Comparison of ENCODE assay signal across 8 mouse cellular contexts in the genomic region with DNA sequence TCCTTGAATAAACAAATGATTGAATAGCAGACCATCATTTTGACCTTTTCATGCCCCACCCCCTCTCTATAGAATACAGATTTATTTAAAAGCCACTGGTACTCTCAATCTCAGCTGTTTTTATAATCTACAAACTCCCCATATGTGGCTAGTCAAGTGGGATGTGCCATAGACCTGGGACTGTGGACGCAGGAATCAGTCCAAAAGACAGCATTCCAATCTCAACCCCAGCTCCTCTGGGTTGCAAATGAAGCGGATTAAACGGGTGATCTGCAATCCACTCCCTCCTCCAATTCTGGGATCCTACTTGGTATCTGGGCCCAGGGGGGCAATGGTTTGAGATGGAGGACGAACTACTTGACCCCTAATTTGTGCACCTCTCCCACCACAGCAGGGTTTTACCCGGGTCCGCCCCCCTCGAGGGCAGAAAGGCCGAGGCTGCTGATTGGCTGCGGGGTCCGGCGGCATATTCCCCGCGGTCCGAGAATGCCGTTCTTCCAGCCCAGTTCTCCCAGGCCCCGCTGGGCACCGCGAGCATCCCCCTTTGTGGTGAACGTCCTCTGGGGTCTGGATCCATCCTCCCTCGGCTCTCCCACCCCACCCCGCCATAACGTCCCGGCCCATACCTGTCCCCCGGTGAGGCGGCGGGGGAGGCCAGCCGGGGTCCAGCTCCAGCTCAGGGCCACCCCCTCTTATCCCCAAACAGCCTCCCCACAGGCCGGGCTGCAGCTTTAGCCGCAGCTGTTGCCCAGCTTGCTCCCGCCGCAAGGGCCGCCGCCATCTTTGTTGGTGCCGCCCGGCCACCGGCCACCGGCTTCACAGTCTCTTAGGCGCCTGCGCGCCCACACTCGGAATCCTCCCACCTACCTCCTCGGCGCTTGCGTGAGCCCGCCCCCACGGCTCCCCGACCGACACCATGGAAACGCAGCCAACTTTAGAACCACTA. TPM values are rescaled to one million over a fixed set of nuclear protein-coding genes. Genes with fewer than 3 reads are reported as not detected.
A peak's percentile ranks its signal among the peaks of the same experiment; 100 is the strongest.
DNase-seq lines count a peak whose midpoint lies in the region; ATAC-seq and TF ChIP-seq lines count a peak whose summit lies in the region.

A gene (minus strand): TSS at position 856 of the 946 bp plus-strand sequence.

- no peak for TF ChIP-seq CTCF in liver, embryonic 14.5 days (IDR thresholded peaks at IDR 0.05; ENCODE audit: low read depth)
- TF ChIP-seq CTCF in stomach, postnatal 0 days (IDR thresholded peaks at IDR 0.05; ENCODE audit: low read depth), result peak; percentile 0; the same call in 1 of the 2 replicates

- under 1% methylated on average over 49 of the region's 49 CpGs for WGBS in forebrain, embryonic 10.5 days
- WGBS in heart, embryonic 15.5 days, result 1% methylated on average over 49 of the region's 49 CpGs
- WGBS in liver, embryonic 14.5 days (ENCODE audit: insufficient replicate concordance), result 2% methylated on average over 49 of the region's 49 CpGs
- WGBS in neural tube, embryonic 11.5 days, result 1% methylated on average over 49 of the region's 49 CpGs
- under 1% methylated on average over 49 of the region's 49 CpGs for WGBS in stomach, postnatal 0 days

- H3K27me3 ChIP-seq in forebrain, embryonic 10.5 days (ENCODE audit: poor library complexity, severe bottlenecking), result no peaks in the 10 kb centered on the region
- H3K27me3 ChIP-seq in heart, embryonic 15.5 days, result no peaks in the 10 kb centered on the region
- no peaks in the 10 kb centered on the region for H3K27me3 ChIP-seq in liver, embryonic 14.5 days (ENCODE audit: control insufficient read depth, insufficient read depth, low read length)
- H3K27me3 ChIP-seq in neural tube, embryonic 11.5 days (ENCODE audit: control insufficient read depth, insufficient read depth, low read length), result no peaks in the 10 kb centered on the region
- H3K27me3 ChIP-seq in stomach, postnatal 0 days (ENCODE audit: control insufficient read depth, insufficient read depth, low read length), result no peaks in the 10 kb centered on the region

- DNase-seq in c-Kit-negative CD71-positive TER-119-positive erythroid progenitor cells, embryonic 14.5 days (ENCODE audit: low read depth, low spot score), result peak; percentile 81
- DNase-seq in forebrain, embryonic 10.5 days (ENCODE audit: extremely low spot score, low spot score), result peak; percentile 93
- peak; percentile 95 to 98 for DNase-seq in kidney, postnatal 25 days
- peak; percentile 81 to 83 (median 82) for DNase-seq in liver, embryonic 14.5 days (ENCODE audit: low read depth in 3 of 3, low spot score in 3 of 3)
- peak; percentile 93 for DNase-seq in neural tube, embryonic 11.5 days (ENCODE audit: low spot score)
- peak; percentile 92 for DNase-seq in stomach, postnatal 0 days (ENCODE audit: low spot score)

- H3K36me3 ChIP-seq in forebrain, embryonic 10.5 days (replicated peaks), result peaks cover 68% of the 10 kb centered on the region
- peaks cover 45% of the 10 kb centered on the region; the same call in 1 of the 2 replicates for H3K36me3 ChIP-seq in heart, embryonic 15.5 days
- H3K36me3 ChIP-seq in liver, embryonic 14.5 days (replicated peaks; ENCODE audit: control insufficient read depth, insufficient read depth, low read depth), result peaks cover 26% of the 10 kb centered on the region
- H3K36me3 ChIP-seq in neural tube, embryonic 11.5 days (ENCODE audit: control insufficient read depth, insufficient read depth, low read length), result peaks cover 7% of the 10 kb centered on the region
- peaks cover 14% of the 10 kb centered on the region for H3K36me3 ChIP-seq in stomach, postnatal 0 days (ENCODE audit: control insufficient read depth, insufficient read depth, low read length)

- ATAC-seq in CD4-positive, CD25-positive, alpha-beta regulatory T cell, adult 4 months, result peak; percentile 100
- peak; percentile 92 for ATAC-seq in heart, embryonic 15.5 days (replicated peaks; ENCODE audit: insufficient number of reproducible peaks, insufficient read depth, low FRiP score, low read depth)
- peak; percentile 93 for ATAC-seq in liver, embryonic 14.5 days (ENCODE audit: insufficient read depth)
- ATAC-seq in neural tube, embryonic 11.5 days (ENCODE audit: insufficient read depth, low FRiP score, low TSS enrichment), result peak; percentile 94
- ATAC-seq in stomach, postnatal 0 days (ENCODE audit: low FRiP score, low TSS enrichment), result peak; percentile 91

- H3K9me3 ChIP-seq in forebrain, embryonic 10.5 days, result no peaks in the 10 kb centered on the region
- no peaks in the 10 kb centered on the region for H3K9me3 ChIP-seq in heart, embryonic 15.5 days (replicated peaks)
- H3K9me3 ChIP-seq in liver, embryonic 14.5 days (ENCODE audit: control insufficient read depth, low read length), result no peaks in the 10 kb centered on the region
- no peaks in the 10 kb centered on the region for H3K9me3 ChIP-seq in neural tube, embryonic 11.5 days (ENCODE audit: control insufficient read depth, low read length)
- H3K9me3 ChIP-seq in stomach, postnatal 0 days (ENCODE audit: control insufficient read depth, low read length), result no peaks in the 10 kb centered on the region

- peak within 1 kb of the TSS; percentile 83 for H3K4me2 ChIP-seq in heart, embryonic 15.5 days
- peak within 1 kb of the TSS; percentile 79 for H3K4me2 ChIP-seq in liver, embryonic 14.5 days (ENCODE audit: low read depth)
- H3K4me2 ChIP-seq in neural tube, embryonic 11.5 days (ENCODE audit: low read depth), result peak within 1 kb of the TSS; percentile 68
- H3K4me2 ChIP-seq in stomach, postnatal 0 days (replicated peaks; ENCODE audit: low read depth), result peak within 1 kb of the TSS; percentile 81

- H3K4me1 ChIP-seq in forebrain, embryonic 10.5 days, result peaks cover 42% of the 10 kb centered on the region
- H3K4me1 ChIP-seq in heart, embryonic 15.5 days (replicated peaks), result peaks cover 21% of the 10 kb centered on the region
- peaks cover 18 to 19% of the 10 kb centered on the region in 2 experiments for H3K4me1 ChIP-seq in liver, embryonic 14.5 days (replicated peaks; ENCODE audit: control insufficient read depth in 2 of 2, insufficient read depth in 2 of 2, low read length in 1 of 2)
- peaks cover 4% of the 10 kb centered on the region; the same call in 1 of the 2 replicates for H3K4me1 ChIP-seq in neural tube, embryonic 11.5 days (ENCODE audit: control insufficient read depth, insufficient read depth, low read length)
- peaks cover 5% of the 10 kb centered on the region; the same call in 1 of the 2 replicates for H3K4me1 ChIP-seq in stomach, postnatal 0 days (replicated peaks; ENCODE audit: control insufficient read depth, insufficient read depth)

- H3K4me3 ChIP-seq in forebrain, embryonic 10.5 days, result peak within 1 kb of the TSS; percentile 97
- peak within 1 kb of the TSS; percentile 100 for H3K4me3 ChIP-seq in heart, embryonic 15.5 days
- peak within 1 kb of the TSS; percentile 86 to 90 for H3K4me3 ChIP-seq in liver, embryonic 14.5 days (ENCODE audit: insufficient read depth in 1 of 2, low read depth in 2 of 2, low read length in 2 of 2)
- peak within 1 kb of the TSS; percentile 84 for H3K4me3 ChIP-seq in neural tube, embryonic 11.5 days (ENCODE audit: low read depth, low read length)
- peak within 1 kb of the TSS; percentile 97 for H3K4me3 ChIP-seq in stomach, postnatal 0 days (ENCODE audit: low read depth, low read length)

- peak within 1 kb of the TSS; percentile 99 for H3K9ac ChIP-seq in heart, embryonic 15.5 days
- H3K9ac ChIP-seq in liver, embryonic 14.5 days (replicated peaks), result peak within 1 kb of the TSS; percentile 95
- H3K9ac ChIP-seq in neural tube, embryonic 11.5 days (ENCODE audit: low read length), result peak within 1 kb of the TSS; percentile 95
- H3K9ac ChIP-seq in stomach, postnatal 0 days (ENCODE audit: low read length), result peak within 1 kb of the TSS; percentile 95

- peak within 1 kb of the TSS; percentile 100 for H3K27ac ChIP-seq in forebrain, embryonic 10.5 days
- H3K27ac ChIP-seq in heart, embryonic 15.5 days, result peak within 1 kb of the TSS; percentile 95
- H3K27ac ChIP-seq in liver, embryonic 14.5 days, result peak within 1 kb of the TSS; percentile 65
- H3K27ac ChIP-seq in neural tube, embryonic 11.5 days (ENCODE audit: low read depth, low read length), result peak within 1 kb of the TSS; percentile 92
- peak within 1 kb of the TSS; percentile 89 for H3K27ac ChIP-seq in stomach, postnatal 0 days (replicated peaks)

- no peak for TF ChIP-seq EP300 in liver, embryonic 14.5 days (IDR thresholded peaks at IDR 0.05; ENCODE audit: low read depth)
- no peak for TF ChIP-seq EP300 in stomach, postnatal 0 days (optimal IDR thresholded peaks at IDR 0.05)

RNA-seq across cellular contexts. Expression of the gene that starts here (rescaled TPM):
- polyA plus RNA-seq in CD4-positive, CD25-positive, alpha-beta regulatory T cell, adult 4 months (2017; shearing (Covaris generic)), result 10 to 100 TPM; 22.6 to 27.9 TPM
- 94.1 and 95.9 TPM in 2 replicates for polyA plus RNA-seq in forebrain, embryonic 10.5 days (2016; fragmentation: Nextera tagmentation; extraction: Ambion mirVana)
- polyA plus RNA-seq in heart, embryonic 15.5 days (2015; fragmentation: Nextera tagmentation; extraction: Ambion mirVana), result 44.9 and 55.6 TPM in 2 replicates
- 17.1 and 18.0 TPM in 2 replicates for polyA plus RNA-seq in liver, embryonic 14.5 days (2012; rRNA removed)
- polyA plus RNA-seq in liver, embryonic 14.5 days (2014; fragmentation: Nextera tagmentation; extraction: Ambion mirVana), result 17.4 and 21.6 TPM in 2 replicates
- 90.3 and 104 TPM in 2 replicates for polyA plus RNA-seq in neural tube, embryonic 11.5 days (2014; fragmentation: Nextera tagmentation; extraction: Ambion mirVana)
- polyA plus RNA-seq in stomach, postnatal 0 days (2015; fragmentation: Nextera tagmentation; extraction: Ambion mirVana), result 25.0 and 26.4 TPM in 2 replicates

Comparison
In these comparisons a context has a peak if more than half of its experiments do, and no peak if none do; other contexts are left out.
1. Peak in every context shown above with its lines: DNase-seq, ATAC-seq, H3K4me3 ChIP-seq and H3K27ac ChIP-seq.